Mouse (Mus musculus) midbrain, embryonic 13.5 days (tissue): Measurements from ENCODE around the gene Trappc3l. TPM values are rescaled to one million over a fixed set of nuclear protein-coding genes. Genes with fewer than 3 reads are reported as not detected.

Experiments used
- ATAC-seq: fragments of 200-750 bp; cut with Nextera tagmentation; 2 replicates; pipeline ENCODE4 v1.8.0; 2017; ENCODE audit warnings: mild to moderate bottlenecking, moderate TSS enrichment, moderate library complexity
- H3K27ac ChIP-seq: fragments of 300-500 bp; sonication (generic); 2 replicates; pipeline ENCODE4 v1.5.1; 2015; ENCODE audit warnings: inconsistent platforms, mild to moderate bottlenecking, moderate library complexity
- H3K27me3 ChIP-seq: fragments of 300-500 bp; sonication (generic); 2 replicates; pipeline ENCODE4 v1.6.1; 2015; ENCODE audit warnings: mild to moderate bottlenecking, inconsistent platforms
- H3K36me3 ChIP-seq: fragments of 300-500 bp; sonication (generic); 2 replicates; pipeline ENCODE4 v1.6.1; 2015; ENCODE audit warnings: mild to moderate bottlenecking, inconsistent platforms
- H3K4me1 ChIP-seq: fragments of 300-500 bp; sonication (generic); replicated peaks from 2 replicates; pipeline ENCODE4 v1.6.1; 2015; ENCODE audit warnings: inconsistent platforms
- H3K4me2 ChIP-seq: fragments of 300-500 bp; sonication (generic); replicated peaks from 2 replicates; pipeline ENCODE4 v1.6.1; 2015; ENCODE audit warnings: moderate library complexity, mild to moderate bottlenecking, inconsistent platforms
- H3K4me3 ChIP-seq: fragments of 300-500 bp; sonication (generic); replicated peaks from 2 replicates; pipeline ENCODE4 v1.5.1; 2015; ENCODE audit warnings: mild to moderate bottlenecking, inconsistent platforms
- H3K9ac ChIP-seq: fragments of 300-500 bp; sonication (generic); replicated peaks from 2 replicates; pipeline ENCODE4 v1.6.1; 2015; ENCODE audit warnings: mild to moderate bottlenecking, inconsistent platforms
- H3K9me3 ChIP-seq: fragments of 300-500 bp; sonication (generic); 2 replicates; pipeline ENCODE4 v1.6.1; 2016; ENCODE audit warnings: mild to moderate bottlenecking, inconsistent platforms
- WGBS: fragments of 180-500 bp; shearing (Covaris S2); methylation state at CpG from one replicate; pipeline ENCODE4 v1.1.7; 2015; 5-methylcytosine and 5-hydroxymethylcytosine counted together
- polyA plus RNA-seq: library from polyadenylated mRNA; unstranded; fragments of >200 nt; fragmentation: Nextera tagmentation; extraction: Ambion mirVana; gene quantifications from 2 replicates; pipeline ENCODE4 v1.2.1, GENCODE M21; 2015

Gene Trappc3l
- polyA plus RNA-seq, 1 experiment from 2014 or later: not detected

GRCm38 (mm10) chr10:34110863-34111465 lies 73.6 kb downstream of the Trappc3l start:
- H3K27me3 ChIP-seq: no peaks in the 10 kb centered on the region
- 84% methylated on average over 13 of the region's 13 CpGs for WGBS
- H3K4me1 ChIP-seq: no peaks in the 10 kb centered on the region
- H3K4me2 ChIP-seq: no peak overlapping the region
- no peaks in the 10 kb centered on the region for H3K9me3 ChIP-seq
- H3K36me3 ChIP-seq: no peaks in the 10 kb centered on the region
- H3K9ac ChIP-seq: no peak overlapping the region
- H3K4me3 ChIP-seq: no peak overlapping the region
- no peak for ATAC-seq
- H3K27ac ChIP-seq: no peak overlapping the region

GRCm38 (mm10) chr10:34111964-34112738 lies 74.8 kb downstream of the Trappc3l start:
- ATAC-seq: no peak
- Histone ChIP-seq H3K27me3 (no peaks in the 10 kb centered on the region), H3K9me3 (no peaks in the 10 kb centered on the region), H3K4me2 (no peak overlapping the region), H3K36me3 (no peaks in the 10 kb centered on the region), H3K4me3 (no peak overlapping the region), H3K4me1 (no peaks in the 10 kb centered on the region), H3K9ac (no peak overlapping the region), H3K27ac (no peak overlapping the region)
- 90% methylated on average over 4 of the region's 4 CpGs for WGBS

- Histone ChIP-seq H3K4me2 (no peak overlapping the region), H3K9me3 (no peaks in the 10 kb centered on the region), H3K4me3 (no peak overlapping the region), H3K27ac (no peak overlapping the region), H3K27me3 (no peaks in the 10 kb centered on the region), H3K36me3 (no peaks in the 10 kb centered on the region), H3K9ac (no peak overlapping the region), H3K4me1 (no peaks in the 10 kb centered on the region)
- ATAC-seq: no peak
- 85% methylated on average over 3 of the region's 3 CpGs for WGBS
Measured at GRCm38 (mm10) chr10:34117131-34117530, 79.7 kb downstream of the Trappc3l start.

- Histone ChIP-seq H3K4me2 (no peak overlapping the region), H3K9ac (no peak overlapping the region), H3K4me1 (no peaks in the 10 kb centered on the region), H3K27ac (no peak overlapping the region), H3K27me3 (no peaks in the 10 kb centered on the region), H3K36me3 (no peaks in the 10 kb centered on the region), H3K4me3 (no peak overlapping the region), H3K9me3 (no peaks in the 10 kb centered on the region)
- no peak for ATAC-seq
Measured at GRCm38 (mm10) chr10:34117770-34118169, 80.4 kb downstream of the Trappc3l start.

DNA sequence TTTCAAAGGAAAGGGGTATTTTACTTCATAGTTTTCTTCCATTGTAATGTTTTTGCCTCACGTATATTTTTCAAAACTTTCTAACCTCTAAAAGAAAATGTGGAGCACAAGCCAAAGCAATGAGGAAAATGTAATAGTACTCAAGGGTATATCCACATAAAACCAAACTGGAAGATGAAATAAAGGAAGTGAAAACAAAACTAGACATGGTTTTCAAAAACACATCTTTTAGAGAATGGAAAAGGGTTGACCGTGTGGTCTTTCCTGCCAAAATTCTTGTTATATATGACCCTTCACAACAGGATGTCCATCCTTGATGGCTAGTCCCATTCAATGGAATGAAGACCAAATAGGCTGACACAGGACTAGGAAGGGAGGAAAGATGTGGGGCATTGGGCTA lies 81.0 kb downstream of the Trappc3l start:
- no peaks in the 10 kb centered on the region for H3K4me1 ChIP-seq
- H3K36me3 ChIP-seq: no peaks in the 10 kb centered on the region
- WGBS: 96% methylated on average over 2 of the region's 2 CpGs
- no peaks in the 10 kb centered on the region for H3K27me3 ChIP-seq
- H3K9ac ChIP-seq: no peak overlapping the region
- H3K27ac ChIP-seq: no peak overlapping the region
- H3K9me3 ChIP-seq: no peaks in the 10 kb centered on the region
- no peak overlapping the region for H3K4me3 ChIP-seq
- no peak overlapping the region for H3K4me2 ChIP-seq
- ATAC-seq: no peak

GRCm38 (mm10) chr10:34127392-34128378 lies 90.3 kb downstream of the Trappc3l start, which contains the start of gene Calhm6:
TSS of gene Calhm6 (minus strand) at chr10:34127984.
- H3K9me3 ChIP-seq: no peaks in the 10 kb centered on the region
- H3K4me2 ChIP-seq: peak within 1 kb of the TSS; percentile 75
- 0 out of 2 replicates have a peak, but pooled peaks cover 3% of the 10 kb centered on the region for H3K4me1 ChIP-seq
- H3K4me3 ChIP-seq: peak within 1 kb of the TSS; percentile 53
- peak; percentile 87 for ATAC-seq
- 21% methylated on average over 44 of the region's 44 CpGs for WGBS
- peak within 1 kb of the TSS; percentile 57 for H3K9ac ChIP-seq
- H3K27ac ChIP-seq: no peak within 1 kb of the TSS
- H3K36me3 ChIP-seq: no peaks in the 10 kb centered on the region
- H3K27me3 ChIP-seq: peaks cover 3% of the 10 kb centered on the region; the same call in 1 of the 2 replicates

DNA sequence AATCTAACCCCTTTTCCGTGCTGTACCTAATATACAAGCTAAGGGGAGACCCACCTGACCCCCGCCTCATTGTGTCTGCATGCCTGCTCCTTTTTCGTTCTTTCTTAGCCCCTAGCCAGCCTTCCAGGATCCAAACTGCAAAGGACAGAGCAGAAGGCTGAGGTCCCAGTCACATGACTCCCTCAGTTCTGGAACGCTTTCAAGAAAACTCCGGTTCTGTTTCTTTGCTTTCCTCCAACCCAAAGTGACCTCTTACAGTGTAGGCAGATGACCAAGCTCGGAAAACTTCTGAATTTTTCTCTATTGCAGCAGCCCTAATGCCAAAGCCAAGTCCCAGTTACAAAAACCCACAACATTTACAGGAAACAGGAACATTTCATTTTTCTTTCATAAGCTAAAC lies 91.0 kb downstream of the Trappc3l start:
- H3K4me2 ChIP-seq: no peak overlapping the region
- no peak overlapping the region for H3K9ac ChIP-seq
- 0 out of 2 replicates have a peak, but pooled peaks cover 3% of the 10 kb centered on the region for H3K4me1 ChIP-seq
- no peaks in the 10 kb centered on the region for H3K9me3 ChIP-seq
- no peak overlapping the region for H3K27ac ChIP-seq
- no peak for ATAC-seq
- WGBS: 86% methylated on average over 6 of the region's 6 CpGs
- no peak overlapping the region for H3K4me3 ChIP-seq
- H3K27me3 ChIP-seq: peaks cover 3% of the 10 kb centered on the region; the same call in 1 of the 2 replicates
- H3K36me3 ChIP-seq: no peaks in the 10 kb centered on the region

GRCm38 (mm10) chr10:34131356-34131755 lies 94.0 kb downstream of the Trappc3l start:
- no peak for ATAC-seq
- H3K9ac ChIP-seq: no peak overlapping the region
- WGBS: 88% methylated on average over 2 of the region's 2 CpGs
- no peak overlapping the region for H3K27ac ChIP-seq
- H3K9me3 ChIP-seq: no peaks in the 10 kb centered on the region
- peaks cover 3% of the 10 kb centered on the region; the same call in 1 of the 2 replicates for H3K27me3 ChIP-seq
- no peaks in the 10 kb centered on the region for H3K36me3 ChIP-seq
- no peak overlapping the region for H3K4me3 ChIP-seq
- H3K4me1 ChIP-seq: 0 out of 2 replicates have a peak, but pooled peaks cover 3% of the 10 kb centered on the region
- no peak overlapping the region for H3K4me2 ChIP-seq

DNA sequence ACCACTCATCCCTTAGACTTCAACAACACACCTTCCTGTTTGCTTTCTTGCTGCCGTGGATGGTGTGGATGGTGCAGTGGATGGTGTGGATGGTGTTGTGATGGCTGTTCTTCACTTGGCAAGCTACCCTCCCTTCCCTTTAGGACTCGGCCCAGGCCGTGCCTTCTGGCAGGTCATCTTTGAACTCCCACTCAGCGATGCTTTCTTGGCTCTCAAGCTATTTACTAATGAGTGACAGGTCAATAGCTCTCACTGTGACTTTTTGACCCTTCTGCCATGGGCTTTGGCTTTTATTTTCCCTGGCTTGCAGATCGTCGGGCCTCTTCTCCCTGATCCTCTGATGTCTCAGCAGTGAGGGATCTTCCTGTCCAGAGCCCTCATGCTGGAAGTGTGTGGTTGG lies 99.0 kb downstream of the Trappc3l start:
- H3K36me3 ChIP-seq: no peaks in the 10 kb centered on the region
- no peaks in the 10 kb centered on the region for H3K4me1 ChIP-seq
- no peak overlapping the region for H3K4me2 ChIP-seq
- no peak overlapping the region for H3K27ac ChIP-seq
- no peaks in the 10 kb centered on the region for H3K9me3 ChIP-seq
- 12% methylated on average over 6 of the region's 6 CpGs for WGBS
- ATAC-seq: no peak
- H3K27me3 ChIP-seq: no peaks in the 10 kb centered on the region
- H3K9ac ChIP-seq: no peak overlapping the region
- no peak overlapping the region for H3K4me3 ChIP-seq

GRCm38 (mm10) chr10:34138027-34138426 lies 100.6 kb downstream of the Trappc3l start:
- H3K4me3 ChIP-seq: no peak overlapping the region
- H3K27ac ChIP-seq: no peak overlapping the region
- H3K36me3 ChIP-seq: no peaks in the 10 kb centered on the region
- H3K9ac ChIP-seq: no peak overlapping the region
- no peak for ATAC-seq
- H3K4me1 ChIP-seq: no peaks in the 10 kb centered on the region
- H3K4me2 ChIP-seq: no peak overlapping the region
- no peaks in the 10 kb centered on the region for H3K9me3 ChIP-seq
- no peaks in the 10 kb centered on the region for H3K27me3 ChIP-seq
- WGBS: 67% methylated on average over 6 of the region's 6 CpGs

DNA sequence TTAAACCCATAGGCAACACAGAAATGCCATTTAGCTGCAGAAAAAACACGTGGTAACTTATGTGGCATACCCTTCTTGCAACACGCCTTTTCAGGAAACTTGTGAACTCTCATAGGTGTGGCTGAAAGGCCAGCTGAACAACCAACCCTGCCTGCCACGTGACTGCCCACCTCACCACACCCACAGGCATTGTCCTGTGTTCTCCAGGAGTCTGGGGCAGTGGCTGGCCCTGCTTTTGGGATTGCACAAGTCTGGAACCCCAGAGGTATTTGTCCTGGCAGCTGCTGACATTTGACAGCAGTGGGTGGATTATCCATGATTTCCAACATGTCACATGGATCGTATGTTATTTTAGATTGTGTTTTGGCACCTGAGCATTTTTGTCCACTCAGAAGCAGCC lies 102.4 kb downstream of the Trappc3l start:
- no peaks in the 10 kb centered on the region for H3K36me3 ChIP-seq
- H3K9ac ChIP-seq: no peak overlapping the region
- ATAC-seq: no peak
- H3K4me3 ChIP-seq: no peak overlapping the region
- H3K27ac ChIP-seq: no peak overlapping the region
- H3K27me3 ChIP-seq: no peaks in the 10 kb centered on the region
- WGBS: 74% methylated on average over 4 of the region's 4 CpGs
- no peaks in the 10 kb centered on the region for H3K9me3 ChIP-seq
- no peak overlapping the region for H3K4me2 ChIP-seq
- no peaks in the 10 kb centered on the region for H3K4me1 ChIP-seq

DNA sequence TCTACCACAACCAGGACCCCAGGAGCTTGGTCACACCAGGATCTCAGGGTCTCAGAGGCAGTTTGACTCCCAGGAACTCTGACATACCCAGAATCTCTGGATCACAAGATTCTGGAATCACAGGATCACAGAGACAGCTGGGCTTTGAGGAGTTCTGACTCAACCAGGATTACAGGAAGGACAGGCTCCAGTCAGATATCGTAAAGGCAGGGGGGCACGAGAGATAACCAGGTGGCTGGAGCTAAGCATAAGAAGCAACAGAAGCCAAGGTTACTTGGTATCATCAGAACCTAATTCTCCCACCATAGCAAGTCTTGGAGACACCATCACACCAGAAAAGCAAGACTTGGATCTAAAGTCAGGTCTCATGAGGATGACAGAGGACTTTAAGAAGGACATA lies 104.3 kb downstream of the Trappc3l start:
- Histone ChIP-seq H3K9ac (no peak overlapping the region), H3K36me3 (no peaks in the 10 kb centered on the region), H3K4me3 (no peak overlapping the region), H3K27ac (no peak overlapping the region), H3K9me3 (no peaks in the 10 kb centered on the region), H3K4me2 (no peak overlapping the region), H3K4me1 (no peaks in the 10 kb centered on the region), H3K27me3 (no peaks in the 10 kb centered on the region)
- 97% methylated on average over 2 of the region's 2 CpGs for WGBS
- no peak for ATAC-seq
